Mouse (Mus musculus): ENCODE measurements around the gene Rab31.

The Rab31 gene

DNA sequence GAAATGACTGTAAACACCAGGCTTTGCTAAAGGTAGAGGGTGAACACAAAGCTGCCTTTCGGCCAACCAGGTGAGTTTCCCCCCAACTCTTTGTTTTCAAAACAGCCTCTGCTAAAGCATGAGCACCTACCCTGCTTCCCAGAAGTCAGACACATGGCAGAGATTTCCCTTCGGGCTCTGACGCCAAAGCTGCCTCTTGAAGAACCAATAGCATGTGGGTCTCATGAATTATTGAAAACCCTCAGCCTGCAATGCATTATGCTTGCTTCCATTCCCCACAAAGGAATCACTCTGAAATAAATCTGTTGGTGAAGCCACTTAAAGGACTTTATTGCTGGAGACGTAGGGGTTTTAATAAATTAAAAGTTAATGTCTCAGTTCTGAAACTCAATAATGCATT is 72.5 kb downstream of the Rab31 start:
- DNase-seq, result no peak

DNA sequence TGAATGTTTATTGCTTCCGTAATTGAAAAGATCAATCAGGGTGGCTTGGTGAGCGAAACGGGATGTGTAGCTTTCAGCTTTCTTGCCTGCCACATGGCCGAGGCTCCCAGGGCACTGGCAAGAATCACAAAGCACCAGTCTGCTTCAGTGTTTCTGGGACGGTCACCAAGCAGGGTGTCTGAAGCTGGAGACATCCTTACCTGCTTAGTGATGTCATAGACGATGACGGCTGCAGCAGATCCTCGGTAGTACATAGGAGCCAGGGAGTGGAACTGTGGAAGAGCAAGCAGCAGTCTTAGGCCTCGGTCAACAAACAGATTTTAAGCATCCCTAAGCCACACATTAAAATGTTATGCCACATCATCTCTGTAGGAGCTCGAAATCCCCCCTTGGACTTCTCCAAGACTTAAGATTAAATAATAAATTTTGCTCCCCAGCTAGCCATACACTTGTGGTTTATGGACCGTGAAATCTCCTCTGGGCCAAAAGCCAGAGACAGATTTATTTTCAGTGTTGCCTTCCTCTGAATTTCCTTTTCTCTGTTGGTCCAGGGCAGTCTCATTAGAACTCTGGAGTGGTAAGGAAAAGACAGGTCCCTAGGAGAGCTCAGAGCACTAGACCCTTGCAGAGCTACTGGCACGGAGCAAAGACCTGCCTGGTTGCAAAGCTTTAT is 74.6 kb downstream of the Rab31 start:
- no peak for DNase-seq

DNA sequence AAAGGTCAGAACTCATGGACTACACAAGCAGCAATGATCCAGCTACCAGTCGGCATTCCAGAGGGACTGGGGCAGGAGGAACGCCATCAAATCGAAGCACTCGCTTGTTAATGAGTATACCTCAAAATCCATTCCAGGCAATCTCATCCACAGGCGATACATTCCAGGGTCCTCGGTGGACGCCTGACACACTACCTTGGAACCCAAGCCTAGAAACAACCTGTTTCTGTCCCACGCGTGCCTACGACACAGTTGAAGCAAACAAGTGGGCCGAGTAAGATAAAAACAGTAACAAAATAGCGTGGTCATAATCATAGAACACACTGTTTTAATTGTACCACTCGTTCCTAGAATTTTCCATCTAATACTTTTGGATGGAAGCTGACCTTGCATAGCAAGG is 75.6 kb downstream of the Rab31 start:
- DNase-seq, result no peak

DNA sequence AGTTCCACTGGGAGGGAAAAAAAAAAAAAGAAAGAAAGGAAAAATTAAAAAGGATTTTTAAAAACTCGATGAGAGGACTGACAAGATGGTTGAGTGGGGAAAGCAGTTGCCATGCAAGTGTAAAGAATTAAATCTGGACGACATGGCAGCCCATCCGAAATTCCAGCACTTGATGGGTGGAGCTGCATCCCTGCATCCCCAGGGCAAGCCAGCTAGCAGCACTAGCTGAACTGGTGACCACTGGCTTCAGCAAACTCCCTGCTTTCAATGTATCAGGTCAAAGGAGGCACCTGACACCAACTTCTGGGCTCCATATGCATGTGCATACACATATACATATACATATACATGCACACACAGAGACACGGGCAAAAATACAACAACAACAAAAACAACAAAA is 80.3 kb downstream of the Rab31 start:
- DNase-seq, result no peak

DNA sequence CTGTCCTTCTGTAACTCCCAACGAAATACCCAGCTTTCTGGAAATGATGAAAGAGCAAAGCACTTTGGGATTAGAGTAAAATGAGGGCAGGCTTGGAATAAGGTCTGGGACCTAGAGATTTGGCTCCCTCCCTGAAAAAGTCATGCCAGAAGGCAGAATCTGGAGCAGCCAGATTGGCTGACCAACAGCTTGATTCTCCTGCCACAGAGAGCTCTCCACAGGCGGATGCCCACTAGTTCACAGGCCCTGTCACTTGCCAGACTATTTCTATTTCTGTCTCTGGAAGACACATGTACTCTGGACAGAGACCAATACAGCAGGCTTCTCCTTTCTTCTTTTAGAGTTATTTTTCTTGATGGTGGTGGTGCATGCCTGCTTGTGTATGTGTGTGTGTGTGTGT is 88.8 kb downstream of the Rab31 start:
- DNase-seq, result no peak

DNA sequence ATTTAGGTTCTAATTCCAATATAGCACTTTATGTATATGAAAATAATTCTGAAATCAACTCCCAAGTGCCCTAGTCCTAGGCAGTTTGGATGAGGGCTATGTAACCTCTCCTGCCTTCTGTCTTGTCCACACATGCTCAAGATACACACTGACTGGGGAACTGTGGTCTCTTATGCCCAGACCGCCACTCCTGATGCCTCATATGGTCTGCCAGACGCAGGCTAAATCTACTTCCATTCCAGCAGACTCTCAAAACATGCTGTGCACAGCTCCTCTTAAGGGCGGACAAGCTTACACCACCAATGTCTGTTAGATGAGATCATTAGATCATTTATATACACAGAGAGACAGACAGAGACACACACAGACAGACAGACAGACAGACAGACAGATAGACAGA is 89.2 kb downstream of the Rab31 start:
- DNase-seq, result no peak

DNA sequence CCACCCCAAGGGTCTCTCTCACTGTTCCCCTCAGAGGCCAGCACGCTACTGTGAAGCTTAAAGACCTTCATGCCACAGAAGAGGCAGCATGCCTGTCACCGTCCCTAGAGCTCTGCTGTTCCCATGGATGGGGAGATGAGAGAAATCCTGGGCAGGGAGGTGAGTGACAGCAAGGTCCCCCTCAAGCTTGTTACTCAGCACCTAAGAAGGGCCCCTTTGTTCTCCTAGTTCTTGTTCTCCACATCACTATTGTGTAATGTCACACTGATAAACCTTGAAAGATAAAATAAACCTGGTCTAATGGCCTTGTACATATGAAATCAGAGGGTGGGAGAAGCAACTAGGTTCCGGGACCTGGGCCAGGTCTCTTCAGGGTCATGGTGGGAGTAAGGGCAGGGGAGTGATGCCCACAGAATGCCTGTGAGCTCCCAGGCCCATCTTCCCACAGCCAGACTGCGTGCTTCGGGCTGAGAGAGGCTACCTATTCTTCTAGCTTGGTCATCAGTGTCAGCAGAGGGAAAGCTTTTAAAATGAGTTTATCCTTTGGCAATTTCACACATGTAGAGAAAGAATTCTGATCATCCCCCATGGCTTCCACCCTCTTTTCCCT is 90.4 kb downstream of the Rab31 start:
- no peak for DNase-seq

DNA sequence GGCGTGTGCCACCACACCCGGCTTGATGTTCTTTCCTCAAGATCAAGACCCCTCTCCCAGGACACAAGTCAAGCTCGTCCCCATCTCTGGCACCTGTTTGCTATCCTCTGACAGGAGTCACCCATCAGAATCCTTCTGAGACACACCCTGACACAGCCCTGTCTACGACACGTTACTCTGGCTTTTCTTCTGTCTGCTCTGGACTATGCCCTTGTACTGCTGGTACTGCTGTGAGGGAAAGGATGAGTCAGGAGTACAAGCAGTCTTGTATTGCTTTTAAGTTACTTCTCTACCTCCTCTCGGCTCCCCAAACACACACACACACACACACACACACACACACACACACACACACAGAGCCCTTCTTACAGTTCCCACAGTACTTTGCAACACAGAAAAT is 91.0 kb downstream of the Rab31 start:
- DNase-seq, result no peak

DNA sequence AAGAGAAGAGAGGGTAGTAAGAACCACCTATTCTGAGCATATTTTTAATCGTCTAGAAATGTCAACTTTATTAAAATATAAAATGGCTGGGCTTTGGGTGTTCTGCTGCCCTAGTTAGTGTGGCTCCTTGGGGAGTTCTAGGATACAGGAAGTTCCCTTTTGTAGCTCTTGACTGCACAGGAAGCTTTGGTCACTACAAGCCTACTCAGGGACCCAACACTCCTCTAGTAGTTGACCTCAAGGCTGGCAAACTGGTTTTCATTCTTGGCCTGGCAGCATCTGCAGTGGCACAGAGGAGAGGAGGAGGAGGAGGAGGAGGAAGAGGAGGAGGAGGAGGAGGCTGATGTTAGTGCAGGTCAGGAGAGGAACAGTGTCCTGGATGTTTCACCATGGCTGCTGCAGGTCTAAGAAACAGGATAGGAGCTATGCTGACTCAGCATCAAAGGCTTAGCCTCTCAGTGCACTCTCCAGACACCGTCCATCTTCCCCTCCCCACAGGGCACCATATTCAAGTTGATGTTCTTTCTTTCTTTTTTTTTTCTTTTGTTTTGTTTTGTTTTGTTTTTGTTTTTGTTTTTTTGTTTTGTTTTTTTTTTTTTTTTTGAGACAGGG is 91.6 kb downstream of the Rab31 start:
- no peak for DNase-seq

DNA sequence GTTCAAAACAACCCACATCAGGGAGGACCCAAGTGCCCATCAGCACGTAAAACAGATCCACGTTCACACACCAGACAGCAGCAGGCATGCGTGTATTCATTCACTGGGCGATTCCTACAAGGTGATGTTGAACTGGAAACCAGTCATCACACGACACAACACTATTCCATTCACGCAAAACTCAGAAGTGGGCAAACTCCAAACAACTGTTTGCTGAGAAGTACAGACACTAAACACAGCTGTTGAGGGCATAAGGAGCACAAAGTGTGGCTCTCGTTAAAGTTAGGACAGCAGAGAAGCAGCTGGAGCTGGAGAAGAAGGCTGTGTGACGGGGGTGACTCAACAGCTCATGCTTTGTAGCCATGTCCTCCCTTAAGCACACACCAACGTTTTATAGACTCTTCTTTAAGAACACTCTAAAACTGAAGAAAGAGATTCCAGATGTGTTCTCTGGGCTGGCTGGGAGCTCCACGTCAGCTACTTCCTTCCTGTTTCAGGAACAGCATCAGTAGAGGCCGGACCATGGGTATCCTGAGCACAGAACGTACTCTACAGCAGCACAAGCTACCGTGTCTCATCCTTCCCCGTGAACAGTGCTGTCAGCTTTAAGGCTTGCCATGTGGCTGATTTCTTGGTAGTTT is 92.6 kb downstream of the Rab31 start:
- DNase-seq, result no peak

DNA sequence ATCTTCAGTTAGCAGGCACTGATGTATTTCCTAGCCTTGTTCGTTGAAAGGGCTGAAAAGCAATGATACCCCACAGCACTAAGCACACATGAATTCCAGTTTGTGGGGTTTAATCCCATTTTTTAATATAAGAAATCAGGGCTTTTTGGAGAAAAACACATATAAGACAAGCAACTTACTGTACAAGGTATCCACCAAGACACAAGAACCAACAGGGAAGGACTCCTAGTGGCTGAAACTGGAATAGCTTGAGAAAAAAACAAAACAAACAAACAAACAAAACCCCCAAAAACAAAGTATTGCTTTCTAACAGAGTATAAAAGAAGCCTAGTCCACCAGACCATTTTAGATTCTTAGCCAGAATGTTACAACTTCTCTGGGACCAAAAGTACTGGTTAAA is 94.8 kb downstream of the Rab31 start:
- no peak for DNase-seq

DNA sequence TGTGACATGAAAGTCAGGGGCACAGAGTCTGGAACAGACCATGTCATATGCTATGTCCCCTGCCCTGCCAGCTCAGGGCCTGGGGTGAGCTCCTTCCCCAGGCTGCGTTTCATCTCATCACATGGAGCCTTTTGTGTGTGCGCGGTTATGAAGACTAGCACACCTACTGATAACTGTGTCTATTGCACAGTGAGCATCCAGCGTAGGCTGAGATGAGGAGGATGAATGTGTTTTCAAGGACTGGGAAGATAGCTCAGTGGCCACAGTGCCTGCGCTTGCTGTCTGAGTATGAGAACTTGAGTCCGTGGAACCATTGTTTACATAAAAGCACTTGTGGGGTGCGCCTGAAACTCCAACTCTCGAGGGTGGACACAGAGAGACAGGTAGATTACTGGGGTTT is 96.0 kb downstream of the Rab31 start:
- DNase-seq, result no peak

DNA sequence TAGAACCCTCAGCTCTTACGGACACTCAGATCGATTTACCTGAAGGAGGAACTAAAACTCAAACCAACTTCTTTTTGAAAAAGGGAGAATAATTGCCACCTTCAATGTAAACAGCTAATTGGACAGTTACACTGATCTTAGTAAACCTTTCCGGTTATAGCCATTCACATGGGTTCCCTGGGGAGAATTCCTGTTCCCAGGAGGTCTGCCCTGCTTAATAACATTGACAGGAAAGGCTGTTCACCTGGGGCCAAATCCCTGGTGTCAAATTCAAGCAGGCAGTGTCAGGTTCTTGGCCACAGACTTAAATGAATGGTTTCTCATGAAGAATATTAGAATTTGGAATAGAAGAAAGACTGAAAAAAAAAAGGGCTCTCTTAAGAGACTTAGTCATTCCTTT is 96.6 kb downstream of the Rab31 start:
- no peak for DNase-seq

DNA sequence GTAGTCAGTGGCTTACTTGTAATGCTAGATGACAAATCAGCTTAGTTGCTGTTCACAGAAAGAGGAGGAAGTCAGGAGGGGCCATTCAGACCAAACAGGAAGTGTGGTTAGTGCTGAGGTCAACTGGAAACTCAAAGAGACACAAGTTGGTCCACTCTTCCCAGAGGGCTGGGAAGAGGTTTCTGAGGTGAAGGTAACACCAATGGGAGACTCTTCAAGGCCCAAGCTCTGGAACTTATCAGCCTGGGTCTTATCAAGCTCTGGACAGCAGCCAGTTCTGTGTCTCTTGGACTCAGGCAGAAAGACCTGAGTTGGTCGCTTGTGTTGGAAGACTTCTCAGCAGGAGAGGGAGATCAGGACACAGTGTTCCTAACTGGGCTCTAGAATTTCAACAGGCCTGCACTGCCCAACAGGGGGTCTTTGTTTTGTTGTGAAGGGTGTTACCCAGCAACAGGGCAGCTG is 97.8 kb downstream of the Rab31 start:
- DNase-seq, result no peak

DNA sequence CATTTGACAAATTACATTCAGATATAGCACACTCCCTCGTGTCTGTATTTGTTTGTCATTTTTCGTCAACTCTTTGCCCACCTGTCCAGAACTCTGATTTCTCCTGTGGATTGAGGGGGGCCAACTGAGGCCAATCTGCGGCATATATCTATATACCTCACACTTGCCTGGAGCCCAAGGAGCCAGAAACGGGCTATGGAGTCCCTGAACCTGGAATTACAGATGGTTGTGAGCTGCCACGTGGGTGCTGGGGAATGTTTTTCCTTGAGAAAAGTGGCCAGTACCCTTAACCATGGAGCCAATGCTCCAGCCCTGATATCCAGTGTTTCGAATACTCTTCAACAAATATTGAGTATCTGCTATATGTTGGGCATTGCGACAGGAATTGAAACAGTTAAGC is 99.6 kb downstream of the Rab31 start:
- no peak for DNase-seq

DNA sequence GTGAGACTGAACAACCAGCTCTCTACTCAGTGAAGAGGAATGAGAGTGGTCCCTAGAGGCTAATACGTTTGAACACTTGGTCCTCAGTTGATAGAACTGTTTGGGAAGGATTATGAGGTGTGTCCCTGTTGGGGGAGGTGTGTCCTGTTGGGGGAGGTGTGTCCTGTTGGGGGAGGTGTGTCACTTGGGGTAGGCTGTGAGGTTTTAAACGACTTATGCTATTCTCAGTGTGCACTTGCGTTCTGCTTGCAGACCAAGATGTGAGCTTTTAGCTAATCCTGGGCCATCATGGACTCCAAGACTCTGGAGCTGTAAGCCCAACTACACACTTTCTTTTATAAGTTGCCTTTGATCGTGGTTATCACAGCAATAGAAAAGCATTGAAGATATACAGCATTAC is 103.5 kb downstream of the Rab31 start:
- DNase-seq, result no peak

DNA sequence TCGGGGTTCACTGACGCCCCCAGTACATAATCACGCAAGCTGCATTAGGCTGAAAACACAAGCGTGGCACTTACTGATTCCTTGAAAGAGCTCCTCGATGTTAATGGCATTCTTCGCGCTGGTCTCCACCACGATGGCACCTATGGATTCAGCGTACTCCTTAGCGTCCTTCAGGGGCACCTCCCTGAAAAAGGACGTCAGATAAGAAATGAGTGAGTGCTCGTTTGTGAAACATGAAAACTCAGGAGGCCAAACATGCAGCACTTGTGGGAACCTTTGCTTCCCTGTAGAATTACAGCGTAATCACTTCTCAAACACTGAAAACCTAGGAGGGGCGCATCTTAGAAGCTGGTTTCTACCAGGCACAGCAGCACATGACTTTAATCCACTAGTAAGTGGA is 104.8 kb downstream of the Rab31 start:
- no peak for DNase-seq

DNA sequence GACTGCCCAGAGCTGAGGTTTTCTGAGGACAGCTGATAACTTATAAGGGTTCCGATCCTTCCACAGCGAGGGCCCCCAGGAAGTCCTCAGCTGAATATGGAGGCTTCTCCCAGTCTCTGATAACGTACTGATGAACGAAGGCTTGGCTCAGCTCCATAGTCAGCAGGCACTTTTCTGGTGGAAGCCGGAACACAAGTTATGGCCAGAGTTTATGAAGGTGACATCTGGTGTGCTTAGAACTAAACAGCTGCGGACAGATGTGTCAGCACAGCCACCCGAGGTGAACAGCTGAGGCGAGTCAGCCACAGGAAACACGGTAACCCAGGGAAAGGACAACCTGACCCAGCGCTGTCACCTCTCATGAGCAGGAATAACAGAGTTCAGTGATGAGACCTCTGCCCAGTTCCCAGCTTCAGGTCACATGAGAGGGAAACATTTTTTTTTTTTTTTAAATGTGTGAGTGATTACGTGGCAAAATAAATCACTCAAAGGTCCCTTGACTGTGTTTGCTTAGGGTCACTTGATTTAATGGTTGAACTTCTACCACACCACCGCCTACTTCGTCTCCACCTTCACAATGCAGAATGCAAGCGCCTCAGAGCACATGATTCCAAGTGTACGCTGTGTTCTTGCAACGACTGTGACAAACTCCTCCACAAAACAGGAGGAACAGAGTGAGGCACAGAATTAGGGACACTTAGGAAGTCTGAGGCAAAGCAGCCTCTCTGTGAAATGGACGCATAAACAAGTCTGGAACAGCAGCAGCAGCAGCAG is 106.0 kb downstream of the Rab31 start:
- no peak for DNase-seq

DNA sequence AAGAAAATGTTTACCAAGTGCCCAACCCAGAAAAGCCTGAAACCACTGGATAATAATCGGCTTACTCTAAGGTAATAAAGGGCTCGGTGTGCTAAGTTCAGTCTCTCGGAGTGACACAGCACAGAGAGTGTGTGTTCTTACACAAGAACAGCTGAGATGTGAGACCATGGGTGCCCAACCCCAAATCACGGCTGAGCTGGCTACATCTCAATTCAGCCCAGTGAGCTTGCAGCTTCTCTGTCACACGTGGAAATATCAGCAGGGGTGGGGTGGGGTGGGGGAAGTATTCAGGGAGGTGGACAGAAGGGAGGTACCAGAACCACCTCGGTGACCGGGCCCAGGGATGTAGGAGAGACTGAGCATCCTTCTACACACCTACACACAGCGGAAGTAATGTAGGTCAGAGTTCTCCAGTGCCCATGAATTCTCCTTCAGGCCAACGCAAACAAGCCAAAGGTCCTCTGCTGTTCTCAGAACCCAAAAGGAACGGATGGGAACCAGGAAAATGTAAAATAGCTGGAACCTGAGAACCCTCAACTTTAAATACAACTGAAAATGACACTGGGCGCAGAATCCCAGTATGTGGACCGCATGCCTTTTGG is 106.7 kb downstream of the Rab31 start:
- DNase-seq, result no peak

DNA sequence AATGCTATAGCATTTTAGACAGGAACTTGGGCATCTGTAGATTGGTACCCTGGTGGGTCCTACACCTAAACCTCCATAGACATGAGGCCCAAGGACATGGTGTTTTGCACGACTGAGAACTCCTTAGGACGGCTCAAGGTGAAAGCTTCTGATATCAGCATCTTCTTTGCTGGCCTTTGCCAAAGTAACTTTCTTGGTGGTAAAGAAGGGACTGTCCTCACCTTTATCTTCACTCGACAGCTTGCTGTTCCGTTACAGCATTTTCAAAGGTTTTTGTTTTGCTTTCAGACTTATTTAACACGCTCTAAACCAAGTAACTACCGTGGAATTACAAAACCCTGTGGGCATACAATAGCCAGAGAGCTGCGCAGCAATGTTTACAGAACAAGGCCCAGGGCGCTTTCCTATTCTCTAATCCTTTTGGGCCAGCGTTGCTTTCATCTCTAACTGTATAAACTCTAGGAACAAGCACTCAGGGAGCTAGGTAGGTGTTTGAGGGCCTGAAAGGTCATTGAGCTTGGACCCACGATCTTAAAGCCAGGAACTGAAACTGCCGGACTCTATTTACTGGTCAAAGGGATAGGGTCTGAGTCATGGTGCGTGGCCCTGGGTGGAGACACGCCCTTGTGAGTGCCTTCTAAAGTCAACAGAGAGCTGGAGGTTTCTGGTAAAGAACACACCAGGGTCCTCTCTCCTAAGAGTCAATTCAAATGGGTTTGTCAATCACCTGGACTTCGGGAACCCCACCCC is 109.0 kb downstream of the Rab31 start:
- DNase-seq, result no peak

DNA sequence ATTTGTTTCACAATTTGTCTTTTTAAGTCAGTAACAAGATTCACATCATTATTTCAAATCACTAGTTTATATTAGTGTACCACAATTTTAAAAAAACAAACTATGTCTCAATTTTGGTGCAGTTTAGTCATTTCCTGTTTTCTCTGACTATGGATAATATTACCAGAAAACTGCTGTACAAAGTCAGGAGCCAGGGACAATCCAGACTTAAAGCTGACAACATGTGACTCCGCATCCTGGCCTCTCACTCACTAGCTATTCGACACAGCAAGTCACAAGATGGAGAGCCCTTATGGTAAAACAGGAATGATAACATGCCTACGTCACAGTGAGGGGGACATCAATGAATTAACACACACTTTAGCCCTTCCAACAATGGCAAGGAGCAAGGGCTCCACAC is 109.9 kb downstream of the Rab31 start:
- DNase-seq, result no peak

DNA sequence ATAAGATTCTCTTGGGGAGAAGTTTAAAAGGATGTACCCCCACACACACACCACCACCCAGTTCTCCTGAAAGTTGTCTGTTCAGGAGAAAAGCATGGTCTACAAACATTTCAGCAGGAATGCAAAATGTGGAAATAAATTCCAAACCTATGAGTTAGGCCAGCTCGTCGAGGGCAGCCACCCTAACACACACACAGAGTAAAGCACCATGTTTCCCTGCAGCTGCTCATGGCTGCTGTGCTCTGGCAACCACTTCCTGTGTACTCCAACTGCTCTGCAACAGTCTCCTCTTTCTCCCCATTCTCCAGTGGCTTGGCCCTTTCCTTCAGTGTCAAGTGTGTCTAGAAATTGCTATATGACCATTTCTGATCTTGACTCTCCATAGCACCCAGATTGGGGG is 114.1 kb downstream of the Rab31 start:
- peak; percentile 44 for DNase-seq

Data from thymus, postnatal 4 days (tissue).